Mouse (Mus musculus): ENCODE results near the gene Fam214a. TPM values are rescaled to one million over a fixed set of nuclear protein-coding genes. Genes with fewer than 3 reads are reported as not detected.

Fam214a gene
- polyA plus RNA-seq, 1 experiment: 18.3 TPM

DNA sequence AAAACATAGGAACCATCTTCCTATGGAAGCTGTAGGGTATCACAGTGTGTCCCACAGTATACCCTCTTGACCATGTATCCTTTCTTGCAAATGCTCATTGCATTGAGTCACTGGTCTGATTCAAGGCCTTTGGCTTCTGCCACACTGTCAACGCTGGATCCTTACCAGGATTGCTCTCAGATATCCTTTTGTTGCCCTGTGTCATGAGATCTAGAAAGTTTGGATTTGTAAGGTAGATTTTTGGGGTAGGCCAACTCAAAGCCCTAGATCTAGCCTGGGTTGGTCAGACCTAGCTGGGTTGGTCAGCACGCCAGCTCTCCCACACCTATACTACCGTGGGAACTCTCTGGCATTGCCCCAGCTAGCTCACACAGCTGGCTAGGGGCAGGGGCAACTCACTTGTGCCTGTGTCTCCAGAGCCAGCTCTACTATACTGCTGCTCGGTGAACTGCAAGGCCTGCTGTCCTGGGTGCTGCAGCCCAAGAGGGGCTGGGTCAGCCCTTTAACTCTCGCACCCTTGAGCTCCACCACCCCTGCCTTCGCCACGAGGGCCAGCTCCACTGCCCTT, 36.3 kb downstream of the Fam214a start:
- Histone ChIP-seq H3K4me1 (ENCODE audit: control insufficient read depth, insufficient read depth, low read length) (no peaks in the 10 kb centered on the region), H3K27ac (ENCODE audit: insufficient read depth, low read length) (no peak overlapping the region), H3K4me3 (ENCODE audit: insufficient read depth, low read length) (no peak overlapping the region)
- TF ChIP-seq POLR2A (IDR thresholded peaks at IDR 0.05; ENCODE audit: low read depth, low read length): no peak
- TF ChIP-seq CTCF (IDR thresholded peaks at IDR 0.05; ENCODE audit: borderline replicate concordance, insufficient read depth, low read length): no peak

GRCm38 (mm10) chr9:74989990-74990389, 37.3 kb downstream of the Fam214a start:
- no peak for TF ChIP-seq POLR2A (IDR thresholded peaks at IDR 0.05; ENCODE audit: low read depth, low read length)
- no peak for TF ChIP-seq CTCF (IDR thresholded peaks at IDR 0.05; ENCODE audit: borderline replicate concordance, insufficient read depth, low read length)
- H3K27ac ChIP-seq (ENCODE audit: insufficient read depth, low read length): no peak overlapping the region
- no peak overlapping the region for H3K4me3 ChIP-seq (ENCODE audit: insufficient read depth, low read length)
- H3K4me1 ChIP-seq (ENCODE audit: control insufficient read depth, insufficient read depth, low read length): no peaks in the 10 kb centered on the region

GRCm38 (mm10) chr9:74994611-74995257, 42.0 kb downstream of the Fam214a start:
- no peak overlapping the region for H3K4me3 ChIP-seq (ENCODE audit: insufficient read depth, low read length)
- no peaks in the 10 kb centered on the region for H3K4me1 ChIP-seq (ENCODE audit: control insufficient read depth, insufficient read depth, low read length)
- no peak overlapping the region for H3K27ac ChIP-seq (ENCODE audit: insufficient read depth, low read length)
- TF ChIP-seq CTCF (IDR thresholded peaks at IDR 0.05; ENCODE audit: borderline replicate concordance, insufficient read depth, low read length) (no peak), POLR2A (IDR thresholded peaks at IDR 0.05; ENCODE audit: low read depth, low read length) (no peak)

DNA sequence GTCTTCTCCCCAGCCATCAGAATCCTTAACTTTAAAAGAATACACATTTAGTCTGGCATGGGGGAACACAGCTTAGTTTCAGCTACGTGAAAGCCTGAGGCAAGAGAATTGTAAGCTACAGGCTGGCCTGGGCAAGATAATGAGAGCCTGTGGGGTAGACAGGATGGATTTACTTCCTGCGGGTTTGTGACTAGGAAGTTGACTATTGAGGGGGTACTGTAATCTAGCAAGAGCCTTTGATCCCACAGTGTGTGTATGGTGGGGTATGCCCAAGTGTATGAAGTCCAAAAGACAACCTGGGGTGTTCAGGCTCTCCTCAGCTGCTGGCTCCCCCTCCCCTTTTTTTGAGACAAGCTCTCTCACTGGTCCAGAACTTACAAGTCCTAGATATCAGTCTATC, 43.7 kb downstream of the Fam214a start:
- Histone ChIP-seq H3K4me3 (ENCODE audit: insufficient read depth, low read length) (no peak overlapping the region), H3K27ac (ENCODE audit: insufficient read depth, low read length) (no peak overlapping the region), H3K4me1 (ENCODE audit: control insufficient read depth, insufficient read depth, low read length) (no peaks in the 10 kb centered on the region)
- TF ChIP-seq CTCF (IDR thresholded peaks at IDR 0.05; ENCODE audit: borderline replicate concordance, insufficient read depth, low read length) (no peak), POLR2A (IDR thresholded peaks at IDR 0.05; ENCODE audit: low read depth, low read length) (no peak)

DNA sequence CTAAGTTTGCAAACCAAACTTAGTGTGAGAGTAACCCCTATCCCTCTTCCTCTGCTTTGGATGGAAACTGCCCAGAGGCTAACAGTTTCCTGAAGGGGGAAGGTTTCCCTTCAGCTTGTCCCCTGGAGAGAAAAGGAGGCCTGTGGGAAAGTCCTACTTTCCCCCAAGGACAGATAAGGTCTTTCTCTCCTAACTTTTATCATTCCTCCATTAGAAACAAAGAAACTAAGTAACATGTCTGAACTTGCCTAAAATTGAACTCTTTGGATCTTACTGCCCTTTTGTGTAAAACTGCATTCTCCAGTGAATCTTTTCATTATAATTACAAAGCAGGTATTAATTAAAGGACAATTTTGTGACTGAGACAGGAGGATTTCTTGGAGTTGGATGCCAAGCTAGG, 45.3 kb downstream of the Fam214a start:
- TF ChIP-seq CTCF (IDR thresholded peaks at IDR 0.05; ENCODE audit: borderline replicate concordance, insufficient read depth, low read length): no peak
- no peak for TF ChIP-seq POLR2A (IDR thresholded peaks at IDR 0.05; ENCODE audit: low read depth, low read length)
- Histone ChIP-seq H3K27ac (ENCODE audit: insufficient read depth, low read length) (no peak overlapping the region), H3K4me3 (ENCODE audit: insufficient read depth, low read length) (no peak overlapping the region), H3K4me1 (ENCODE audit: control insufficient read depth, insufficient read depth, low read length) (no peaks in the 10 kb centered on the region)

DNA sequence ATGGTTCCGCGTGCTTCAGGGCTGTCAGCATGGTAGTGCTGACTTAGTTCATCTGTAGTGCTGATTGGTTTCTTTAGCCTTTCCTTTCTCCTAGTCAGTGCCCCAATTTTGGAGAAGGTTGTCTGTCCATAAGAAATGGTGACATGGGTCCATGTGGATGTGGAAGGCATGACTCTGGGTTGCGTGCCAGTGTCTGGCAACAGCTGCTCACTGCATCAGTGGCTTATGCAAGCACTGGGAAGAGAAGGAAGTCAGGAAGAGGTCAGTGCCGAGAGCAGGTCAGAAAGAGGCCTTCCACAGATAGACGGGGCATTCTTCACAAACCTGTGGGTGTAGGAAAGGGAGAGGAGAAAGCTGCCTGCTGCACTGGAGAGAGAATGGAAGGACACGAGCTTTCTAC, 48.3 kb downstream of the Fam214a start:
- TF ChIP-seq POLR2A (IDR thresholded peaks at IDR 0.05; ENCODE audit: low read depth, low read length) (no peak), CTCF (IDR thresholded peaks at IDR 0.05; ENCODE audit: borderline replicate concordance, insufficient read depth, low read length) (no peak)
- Histone ChIP-seq H3K4me3 (ENCODE audit: insufficient read depth, low read length) (no peak overlapping the region), H3K27ac (ENCODE audit: insufficient read depth, low read length) (no peak overlapping the region)

DNA sequence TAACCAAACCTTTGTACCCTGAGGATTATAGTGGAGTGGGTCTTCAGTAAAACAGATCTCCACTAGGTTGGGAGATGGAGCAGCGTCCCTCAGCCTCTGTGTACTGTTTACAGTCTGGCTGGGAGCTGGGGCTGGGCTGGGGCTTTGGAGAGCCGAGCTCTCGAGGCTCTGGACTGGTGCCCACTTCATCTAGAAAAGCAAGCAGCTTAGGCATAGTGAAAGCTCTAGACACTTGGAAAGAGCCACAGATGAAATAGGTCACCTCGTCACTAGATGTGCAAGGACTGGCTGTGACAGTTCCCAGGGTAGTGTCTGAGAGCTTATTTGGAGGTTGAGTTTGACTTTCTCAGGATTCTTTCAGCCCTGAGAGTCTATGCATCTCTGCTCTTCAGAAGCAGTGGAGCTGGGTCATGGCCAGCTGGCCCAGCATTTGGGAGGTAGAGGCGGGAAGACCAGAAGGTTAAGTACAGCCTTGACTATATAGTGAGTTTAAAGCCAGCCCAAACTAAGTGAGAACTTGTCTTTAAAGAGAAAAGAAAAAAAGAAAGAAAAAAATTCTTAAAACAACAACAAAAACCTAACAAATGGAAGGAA, 49.0 kb downstream of the Fam214a start:
- Histone ChIP-seq H3K4me3 (ENCODE audit: insufficient read depth, low read length) (no peak overlapping the region), H3K4me1 (ENCODE audit: control insufficient read depth, insufficient read depth, low read length) (no peaks in the 10 kb centered on the region), H3K27ac (ENCODE audit: insufficient read depth, low read length) (no peak overlapping the region)
- TF ChIP-seq CTCF (IDR thresholded peaks at IDR 0.05; ENCODE audit: borderline replicate concordance, insufficient read depth, low read length) (no peak), POLR2A (IDR thresholded peaks at IDR 0.05; ENCODE audit: low read depth, low read length) (no peak)

More for the DNA sequence above, 48.3 kb downstream of the Fam214a start:
- H3K4me1 ChIP-seq (ENCODE audit: control insufficient read depth, insufficient read depth, low read length): no peaks in the 10 kb centered on the region

DNA sequence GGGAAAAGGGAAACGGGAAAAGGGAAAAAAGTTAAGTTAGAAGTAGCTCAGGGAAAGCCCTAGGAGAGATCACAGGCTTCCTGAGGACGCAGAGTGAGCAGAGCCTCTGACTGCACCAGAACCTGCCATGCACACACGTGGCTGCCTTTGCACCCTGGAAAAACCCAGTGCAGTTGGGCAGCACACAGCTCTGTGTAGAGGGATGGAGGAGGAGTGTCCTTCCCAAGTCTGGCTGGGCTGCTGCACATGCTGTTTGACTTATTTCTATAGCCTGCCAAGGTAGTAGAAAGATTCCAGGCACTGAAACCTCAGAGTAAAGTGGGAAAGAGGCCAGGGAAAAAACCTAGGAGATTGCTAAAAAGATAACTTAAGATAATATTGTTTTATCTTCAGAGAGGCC, 49.6 kb downstream of the Fam214a start:
- Histone ChIP-seq H3K4me1 (ENCODE audit: control insufficient read depth, insufficient read depth, low read length) (no peaks in the 10 kb centered on the region), H3K27ac (ENCODE audit: insufficient read depth, low read length) (no peak overlapping the region), H3K4me3 (ENCODE audit: insufficient read depth, low read length) (no peak overlapping the region)
- TF ChIP-seq POLR2A (IDR thresholded peaks at IDR 0.05; ENCODE audit: low read depth, low read length): no peak
- TF ChIP-seq CTCF (IDR thresholded peaks at IDR 0.05; ENCODE audit: borderline replicate concordance, insufficient read depth, low read length): no peak

- Histone ChIP-seq H3K27ac (ENCODE audit: insufficient read depth, low read length) (no peak overlapping the region), H3K4me3 (ENCODE audit: insufficient read depth, low read length) (no peak overlapping the region), H3K4me1 (ENCODE audit: control insufficient read depth, insufficient read depth, low read length) (no peaks in the 10 kb centered on the region)
- TF ChIP-seq CTCF (IDR thresholded peaks at IDR 0.05; ENCODE audit: borderline replicate concordance, insufficient read depth, low read length) (no peak), POLR2A (IDR thresholded peaks at IDR 0.05; ENCODE audit: low read depth, low read length) (no peak)
These were observed 51.5 kb downstream of the Fam214a start for GRCm38 (mm10) chr9:75004203-75004602.

- H3K4me1 ChIP-seq (ENCODE audit: control insufficient read depth, insufficient read depth, low read length): no peaks in the 10 kb centered on the region
- no peak overlapping the region for H3K27ac ChIP-seq (ENCODE audit: insufficient read depth, low read length)
- no peak for TF ChIP-seq CTCF (IDR thresholded peaks at IDR 0.05; ENCODE audit: borderline replicate concordance, insufficient read depth, low read length)
- no peak for TF ChIP-seq POLR2A (IDR thresholded peaks at IDR 0.05; ENCODE audit: low read depth, low read length)
- no peak overlapping the region for H3K4me3 ChIP-seq (ENCODE audit: insufficient read depth, low read length)
These were observed 63.9 kb downstream of the Fam214a start for GRCm38 (mm10) chr9:75016591-75016990.

Measured in embryonic fibroblast, embryonic 13.5 days (primary cell).